Mouse (Mus musculus) midbrain, embryonic 16.5 days (tissue): ENCODE data around the gene Ints6. TPM values are rescaled to one million over a fixed set of nuclear protein-coding genes. Genes with fewer than 3 reads are reported as not detected.

Source experiments
- polyA plus RNA-seq: library from polyadenylated mRNA; unstranded; fragments of >200 nt; fragmentation: Nextera tagmentation; extraction: Ambion mirVana; gene quantifications from 2 replicates; pipeline ENCODE4 v1.2.1, GENCODE M21; 2015

The Ints6 gene
- polyA plus RNA-seq, 1 experiment from 2014 or later, result 16.2 TPM

Other genes with a start within 250 kb of the Ints6 start
- gene Fam124a, start 205.4 kb downstream of the Ints6 start, polyA plus RNA-seq, result 48.4 and 55.3 TPM in 2 replicates
- gene Gm4131, start 194.2 kb downstream of the Ints6 start, polyA plus RNA-seq, result 0.25 and 0.36 TPM in 2 replicates
- not detected in 2 replicates for gene Serpine3, start 97.5 kb downstream of the Ints6 start, polyA plus RNA-seq
- 8.4 and 8.8 TPM in 2 replicates for gene Wdfy2, start 76.5 kb upstream of the Ints6 start, polyA plus RNA-seq
- not detected in 2 replicates for gene Defb48, start 223.3 kb upstream of the Ints6 start, polyA plus RNA-seq
- gene Defb47, start 236.9 kb upstream of the Ints6 start, polyA plus RNA-seq, result not detected in 2 replicates